Mouse (Mus musculus): Measurements from ENCODE around the gene Dnaja3. TPM values are rescaled to one million over a fixed set of nuclear protein-coding genes. Genes with fewer than 3 reads are reported as not detected.

The Dnaja3 gene
- total RNA-seq (2021), result 10 to 100 TPM; 61.2 to 65.4 TPM
- long read RNA-seq, experiment 1, transcript Dnaja3-202 (11 exons, 2,505 nt), result major isoform, 36 of 62 reads
- long read RNA-seq, experiment 1, transcript Dnaja3-201 (12 exons, 2,648 nt), result minor isoform, 13 of 62 reads
- long read RNA-seq, experiment 1, partial matches to known transcripts, result 2 of 62 reads
- long read RNA-seq, experiment 1, other reads (novel, unspliced or antisense), result 11 of 62 reads
- long read RNA-seq, experiment 2, transcript Dnaja3-202 (11 exons, 2,505 nt), result major isoform, 63 of 92 reads
- long read RNA-seq, experiment 2, transcript Dnaja3-201 (12 exons, 2,648 nt), result minor isoform, 16 of 92 reads
- long read RNA-seq, experiment 2, partial matches to known transcripts, result 4 of 92 reads
- long read RNA-seq, experiment 2, other reads (novel, unspliced or antisense), result 9 of 92 reads

DNA sequence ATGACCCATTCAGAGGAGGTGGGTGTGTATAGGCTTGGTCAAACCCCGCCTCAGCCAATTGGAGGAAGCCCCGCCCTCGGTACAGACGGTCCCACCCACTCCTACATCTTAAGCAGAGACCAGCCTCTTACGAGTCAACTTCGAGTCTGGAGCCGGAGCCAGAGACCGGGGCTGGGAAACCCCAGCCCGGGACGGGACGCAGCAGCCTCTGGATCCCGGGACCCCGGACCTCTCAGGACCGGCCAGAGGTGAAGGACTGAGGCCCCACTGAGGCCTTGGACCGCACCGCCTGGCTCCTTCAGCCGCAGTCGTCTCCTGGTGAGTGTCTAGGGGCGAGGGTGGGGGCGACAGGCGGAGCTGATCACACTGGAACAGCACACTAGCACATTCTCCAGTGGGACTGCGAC lies at the start of gene Dnaja3, which contains the start of gene Vasn:
Gene Dnaja3, plus strand, starts transcription at position 159 of the 407 bp plus-strand sequence.
Gene Vasn, plus strand, starts transcription at position 111 of the 407 bp plus-strand sequence.
- H3K27ac ChIP-seq, result peak within 1 kb of the TSS; percentile 82
- peak; percentile 62 to 76 for DNase-seq (ENCODE audit: low spot score in 2 of 2)

DNA sequence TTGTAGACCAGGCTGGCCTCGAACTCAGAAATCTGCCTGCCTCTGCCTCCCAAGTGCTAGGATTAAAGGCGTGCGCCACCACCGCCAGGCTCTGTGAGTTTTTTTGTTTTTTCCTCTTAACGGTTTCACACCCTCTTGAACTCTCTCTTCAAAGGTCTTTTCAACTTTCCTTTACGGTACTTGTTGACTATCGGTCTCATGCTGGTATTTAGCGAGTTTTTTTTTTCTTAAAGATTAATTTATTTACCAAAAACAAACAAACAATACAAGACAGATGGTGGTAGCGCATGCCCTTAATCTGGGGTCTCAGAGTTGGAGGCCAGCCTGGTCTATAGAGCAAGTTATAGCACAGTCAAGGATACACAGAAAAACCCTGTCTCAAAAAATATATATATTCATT lies 49.6 kb upstream of the Dnaja3 start:
- DNase-seq (ENCODE audit: low spot score in 2 of 2), result no peak
- TF ChIP-seq CTCF (conservative IDR thresholded peaks at IDR 0.05), result no peak
- no peak overlapping the region for H3K4me3 ChIP-seq
- H3K27ac ChIP-seq, result no peak overlapping the region

More for the DNA sequence above, at the start of gene Dnaja3, which contains the start of gene Vasn:
- TF ChIP-seq CTCF (conservative IDR thresholded peaks at IDR 0.05), result no peak
- peak within 1 kb of the TSS; percentile 62 for H3K4me3 ChIP-seq

DNA sequence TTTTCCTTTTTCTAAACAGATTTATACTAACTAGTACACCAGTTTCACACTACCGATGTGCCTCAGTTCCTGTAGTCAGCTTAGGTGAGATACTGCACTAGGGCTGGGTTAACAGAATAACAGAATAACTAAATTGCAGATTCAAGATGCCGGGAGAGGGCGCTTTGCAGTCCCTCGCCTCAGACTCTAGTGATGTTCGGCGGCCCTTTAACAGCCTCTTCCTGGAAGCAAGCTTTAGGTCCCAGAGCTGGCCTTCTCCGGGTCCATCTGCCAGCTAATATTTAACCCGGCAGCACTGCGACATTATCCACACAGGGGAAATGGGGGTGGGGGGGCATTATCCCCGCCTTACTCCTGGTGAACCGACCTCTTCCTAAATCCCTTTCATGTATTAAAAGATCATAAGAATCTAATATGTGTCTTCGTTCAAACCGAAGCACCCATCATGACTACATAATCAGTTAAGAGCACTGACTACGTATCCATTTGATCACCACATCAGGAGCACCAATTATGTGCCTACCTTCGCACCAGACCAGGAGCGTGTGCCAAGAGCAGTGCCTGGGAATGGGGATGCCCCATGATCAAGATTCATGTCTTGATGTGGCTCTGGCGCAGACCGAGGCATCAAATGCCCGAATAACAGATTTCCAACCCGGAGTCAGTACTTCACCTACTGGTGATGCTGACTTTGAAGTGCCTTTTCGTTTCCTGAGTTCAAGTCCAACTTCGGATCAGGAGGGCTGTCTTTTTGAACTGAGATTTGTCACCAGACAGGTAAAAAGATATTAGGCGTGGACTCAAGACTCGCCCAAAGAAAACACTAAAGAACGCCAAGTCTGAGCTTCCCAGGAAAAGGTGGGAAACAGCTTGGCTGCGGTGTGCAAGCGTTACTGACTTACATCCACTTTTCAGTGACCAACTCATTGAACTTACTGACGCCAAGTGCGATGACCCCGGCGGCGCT lies 46.6 kb upstream of the Dnaja3 start:
- peak; percentile 79 for TF ChIP-seq CTCF (conservative IDR thresholded peaks at IDR 0.05)
- peak overlapping the region; percentile 82 for H3K4me3 ChIP-seq
- H3K27ac ChIP-seq, result peak overlapping the region; percentile 92
- DNase-seq (ENCODE audit: low spot score in 2 of 2), result peak; percentile 41 to 47

DNA sequence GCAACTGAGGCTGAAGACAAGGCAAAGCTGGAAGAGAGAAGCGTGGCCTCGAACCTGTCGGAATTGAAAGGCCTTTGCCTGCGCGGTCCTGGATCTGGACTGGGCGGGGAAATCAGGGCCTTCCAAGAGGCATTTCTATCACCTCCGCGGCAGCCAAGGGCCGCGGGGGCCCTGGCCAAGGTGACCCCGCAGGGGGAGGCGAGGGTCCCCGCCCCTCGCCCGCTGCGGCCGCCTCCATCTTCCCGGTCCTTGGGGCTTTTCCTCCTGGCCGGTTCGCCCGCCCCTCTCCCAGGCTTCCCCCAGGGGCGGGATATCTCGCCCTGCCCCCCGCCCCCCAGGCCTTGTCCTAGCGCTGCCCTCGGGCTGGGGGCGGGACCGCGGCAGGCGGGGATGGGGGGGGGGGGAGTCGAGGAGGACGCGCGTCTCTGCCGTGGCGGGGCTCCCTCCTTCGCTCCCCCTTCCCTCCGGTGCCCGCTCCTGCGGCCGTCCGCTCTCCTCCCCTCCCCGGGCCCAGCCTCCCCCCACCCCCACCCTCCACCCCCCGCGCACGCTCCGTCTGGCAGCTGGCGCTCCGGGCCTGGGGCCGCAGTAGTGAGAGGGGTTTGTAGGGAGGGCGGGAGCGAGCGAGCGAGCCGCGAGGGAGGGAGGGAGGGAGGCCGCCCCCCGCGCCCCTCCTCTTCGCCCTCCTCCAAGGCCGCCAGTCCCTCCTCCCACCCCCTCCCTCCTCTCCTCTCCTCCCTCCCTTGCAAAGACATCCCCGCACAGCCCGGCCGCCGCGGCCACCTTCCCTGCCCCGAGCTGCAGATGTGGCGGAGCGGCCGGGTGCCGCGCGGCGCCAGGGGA lies 45.6 kb upstream of the Dnaja3 start, which contains the start of gene Glis2:
Gene Glis2, plus strand, starts transcription at position 743 of the 843 bp plus-strand sequence.
- TF ChIP-seq CTCF (conservative IDR thresholded peaks at IDR 0.05), result no peak
- DNase-seq (ENCODE audit: low spot score in 2 of 2), result no peak

DNA sequence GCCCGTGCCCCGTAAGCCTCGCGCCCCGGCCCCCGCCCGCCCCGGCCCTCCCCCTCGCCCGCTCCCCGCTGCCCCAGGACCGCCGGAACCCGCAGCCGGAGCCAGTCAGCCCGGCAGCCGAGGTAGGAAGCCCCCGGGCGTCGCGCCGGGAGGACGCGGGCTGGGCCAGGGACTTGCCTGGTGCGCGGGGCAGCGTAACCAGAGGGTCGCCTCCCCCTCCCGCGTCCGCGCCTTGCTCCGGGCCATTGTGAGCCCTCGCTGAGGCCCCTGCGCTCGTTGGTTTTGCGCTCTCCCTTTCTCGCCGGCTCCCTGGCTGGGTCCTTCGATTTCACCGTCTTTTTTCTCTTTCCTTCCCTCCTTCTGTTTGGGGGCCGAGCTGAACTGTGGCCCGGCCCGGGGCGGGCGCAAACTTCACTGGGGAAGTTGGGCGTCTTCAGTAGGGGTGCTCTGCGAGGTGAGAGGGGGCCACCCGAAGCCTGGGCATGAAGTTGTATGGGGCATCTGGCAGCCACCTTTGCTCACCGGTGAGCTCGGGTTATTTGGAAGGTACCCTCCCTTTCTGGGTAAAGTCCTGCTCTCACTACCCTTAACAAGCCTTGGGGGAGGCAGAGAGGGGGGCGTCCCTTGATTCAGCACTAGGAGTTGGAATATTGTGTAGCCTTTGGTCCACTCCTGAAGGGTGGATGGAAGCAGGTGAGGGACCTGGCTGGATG lies 44.8 kb upstream of the Dnaja3 start:
- no peak for TF ChIP-seq CTCF (conservative IDR thresholded peaks at IDR 0.05)
- peak overlapping the region; percentile 92 for H3K27ac ChIP-seq
- H3K4me3 ChIP-seq, result peak overlapping the region; percentile 82
- DNase-seq (ENCODE audit: low spot score in 2 of 2), result no peak

More for the DNA sequence above, 45.6 kb upstream of the Dnaja3 start, which contains the start of gene Glis2:
- H3K4me3 ChIP-seq, result peak within 1 kb of the TSS; percentile 82
- peak within 1 kb of the TSS; percentile 92 for H3K27ac ChIP-seq

DNA sequence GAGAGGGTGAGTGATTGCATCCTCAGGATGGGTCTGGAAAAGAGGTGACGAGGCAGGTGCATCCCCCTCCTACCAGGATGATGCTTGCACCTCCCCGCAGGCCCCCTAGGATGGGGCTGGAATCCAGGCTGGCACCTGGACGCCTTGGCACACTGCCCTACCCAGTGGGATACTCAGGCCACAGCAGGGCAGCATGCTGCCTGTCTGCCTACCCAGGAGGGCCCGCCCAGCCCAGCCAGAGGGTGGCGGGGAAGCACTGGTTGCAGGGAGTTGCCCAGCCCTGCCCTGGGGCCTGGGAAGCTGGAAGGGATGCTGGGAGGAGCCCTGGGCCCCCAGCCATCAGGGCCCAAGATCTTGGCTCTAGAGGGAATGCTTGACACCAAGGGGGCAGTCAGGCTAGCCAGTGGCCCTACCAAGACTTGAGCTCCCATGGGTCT lies 44.2 kb upstream of the Dnaja3 start:
- peak overlapping the region; percentile 92 for H3K27ac ChIP-seq
- DNase-seq (ENCODE audit: low spot score in 2 of 2), result no peak
- TF ChIP-seq CTCF (conservative IDR thresholded peaks at IDR 0.05), result no peak

DNA sequence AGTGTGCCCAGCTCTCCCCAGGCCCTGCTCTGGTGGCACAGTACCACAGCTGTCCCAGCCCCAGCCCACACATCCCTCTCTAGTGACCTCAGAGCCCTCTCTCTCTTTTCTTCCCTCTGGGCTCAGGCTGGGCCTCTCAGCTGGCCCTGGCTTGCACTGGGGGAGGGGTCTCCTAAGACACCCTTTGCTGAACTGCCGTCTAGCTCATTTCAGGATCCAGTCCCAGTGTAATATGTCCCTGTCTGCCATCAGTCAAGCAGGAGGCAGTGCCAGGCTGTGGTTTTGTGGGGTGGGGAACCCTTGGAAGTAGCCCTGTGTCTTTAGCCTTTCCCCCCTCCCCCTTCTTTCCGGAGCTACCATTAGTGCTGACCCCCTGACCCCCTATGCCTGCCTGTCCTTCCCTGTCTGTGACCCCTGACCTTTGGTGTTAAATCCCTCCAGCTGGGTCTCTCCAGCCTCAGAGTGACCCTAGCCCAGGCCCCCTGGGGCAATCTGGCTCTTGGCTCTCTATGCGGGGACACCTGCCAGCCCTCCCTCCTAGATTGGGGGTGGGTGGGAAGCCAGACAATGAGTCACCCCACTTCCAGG lies 43.6 kb upstream of the Dnaja3 start:
- H3K27ac ChIP-seq, result peak overlapping the region; percentile 92; the same call in 1 of the 2 replicates
- H3K4me3 ChIP-seq, result peak overlapping the region; percentile 82; the same call in 1 of the 2 replicates
- DNase-seq (ENCODE audit: low spot score in 2 of 2), result no peak
- TF ChIP-seq CTCF (conservative IDR thresholded peaks at IDR 0.05), result no peak

More for the DNA sequence above, 44.2 kb upstream of the Dnaja3 start:
- H3K4me3 ChIP-seq, result peak overlapping the region; percentile 82

DNA sequence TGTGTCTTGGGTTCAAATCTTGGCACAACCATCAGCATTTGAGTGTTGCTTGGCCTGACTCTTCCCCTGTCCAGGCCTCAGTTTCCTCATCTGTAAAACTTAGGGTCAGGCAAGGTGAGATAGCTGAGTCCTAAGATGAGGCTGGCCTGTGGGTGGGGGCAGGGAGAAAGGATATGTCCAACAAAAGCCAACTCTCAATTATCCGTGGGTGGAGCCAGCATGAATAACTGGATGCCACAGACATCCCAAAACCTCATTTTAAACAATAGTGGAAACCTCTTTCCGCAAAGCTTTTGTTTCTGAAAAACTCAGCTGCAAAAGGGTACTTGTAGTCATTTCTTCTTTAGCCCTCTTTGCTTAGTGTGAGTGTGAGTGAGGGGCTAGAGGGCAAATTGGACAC lies 43.0 kb upstream of the Dnaja3 start:
- no peak for DNase-seq (ENCODE audit: low spot score in 2 of 2)
- H3K27ac ChIP-seq, result no peak overlapping the region
- H3K4me3 ChIP-seq, result no peak overlapping the region
- TF ChIP-seq CTCF (conservative IDR thresholded peaks at IDR 0.05), result no peak

DNA sequence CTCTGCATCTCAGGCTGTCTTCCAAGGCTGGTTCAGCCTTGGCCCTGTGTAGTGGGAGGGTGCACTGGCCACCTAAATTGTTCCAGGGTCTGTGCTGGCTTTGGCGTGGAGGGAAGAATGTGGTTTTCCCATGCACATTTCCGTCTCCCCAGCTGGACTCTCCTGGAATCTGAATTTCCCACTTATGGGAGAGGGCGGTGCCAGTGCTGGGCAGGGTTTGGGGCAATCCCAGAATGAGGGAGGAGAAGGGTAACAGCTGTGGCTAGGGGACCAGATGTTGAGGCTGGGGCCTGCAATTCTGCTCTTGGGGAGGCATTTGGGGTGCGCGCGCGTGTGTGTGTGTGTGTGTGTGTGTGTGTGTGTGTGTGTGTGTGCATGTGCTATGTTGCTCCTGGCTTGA lies 42.5 kb upstream of the Dnaja3 start:
- H3K27ac ChIP-seq, result no peak overlapping the region
- no peak overlapping the region for H3K4me3 ChIP-seq
- TF ChIP-seq CTCF (conservative IDR thresholded peaks at IDR 0.05), result no peak
- DNase-seq (ENCODE audit: low spot score in 2 of 2), result no peak

DNA sequence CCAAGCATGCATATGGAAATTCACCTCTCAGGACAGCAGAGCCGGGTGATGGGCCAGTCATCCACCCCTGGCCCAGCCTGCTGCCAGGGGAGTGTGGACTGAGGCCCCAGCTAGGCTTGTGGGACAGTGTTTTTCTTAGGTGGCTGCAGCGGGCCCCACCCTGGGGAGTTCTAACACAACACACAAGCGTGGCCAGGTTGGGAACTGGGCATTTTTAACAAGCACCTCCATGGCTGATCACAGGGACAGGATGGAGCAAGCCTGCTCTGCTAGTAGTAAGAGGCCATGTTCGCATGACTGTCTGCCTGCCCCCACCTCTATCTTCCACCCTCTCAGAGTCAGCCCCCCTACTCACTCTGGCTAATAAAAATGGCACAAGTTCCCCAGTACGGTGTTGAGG lies 41.7 kb upstream of the Dnaja3 start:
- no peak overlapping the region for H3K4me3 ChIP-seq
- no peak overlapping the region for H3K27ac ChIP-seq
- DNase-seq (ENCODE audit: low spot score in 2 of 2), result no peak
- no peak for TF ChIP-seq CTCF (conservative IDR thresholded peaks at IDR 0.05)

All from layer of hippocampus, adult 2 months (tissue).